Mouse (Mus musculus) CH12.LX (cell line): ENCODE measurements around the gene Nyap1. TPM values are rescaled to one million over a fixed set of nuclear protein-coding genes. Genes with fewer than 3 reads are reported as not detected.

Source experiments
- DNase-seq: peaks from one replicate; pipeline ENCODE4 v3.0.0-alpha.2; 2013; ENCODE audit errors: extremely low read depth
- H3K27ac ChIP-seq: 2 replicates; pipeline ENCODE4 v1.5.1; 2012; ENCODE audit warnings: low read depth, mild to moderate bottlenecking, control low read depth, moderate library complexity; ENCODE audit not compliant: insufficient read depth
- H3K27me3 ChIP-seq: replicated peaks from 2 replicates; pipeline ENCODE3; 2012; ENCODE audit warnings: inconsistent platforms
- H3K36me3 ChIP-seq, 2 experiments: replicated peaks in 1 of 2; 2 replicates each; pipeline versions ENCODE3 to v1.6.1; 2012; ENCODE audit warnings: inconsistent platforms in 1 of 2, low read length in 1 of 2, mild to moderate bottlenecking in 1 of 2, mixed read lengths in 1 of 2, moderate library complexity in 1 of 2; ENCODE audit not compliant: control insufficient read depth in 1 of 2, insufficient read depth in 1 of 2
- H3K4me1 ChIP-seq, 2 experiments: 2 replicates each; pipeline ENCODE4 v1.6.1; 2012; ENCODE audit warnings: inconsistent platforms in 1 of 2, moderate library complexity in 1 of 2; ENCODE audit not compliant: insufficient read depth in 2 of 2, control insufficient read depth in 1 of 2
- H3K4me2 ChIP-seq: 2 replicates; pipeline ENCODE4 v1.6.1; 2012; ENCODE audit warnings: low read depth, mild to moderate bottlenecking, control low read depth; ENCODE audit not compliant: poor library complexity, insufficient read depth, severe bottlenecking
- H3K4me3 ChIP-seq, 3 experiments: fragments of 150-350 bp in 1 of 3; sonication (generic) in 1 of 3; replicated peaks in 1 of 3; 2 replicates each; pipeline versions ENCODE3 to v1.5.1; 2011 to 2012; ENCODE audit warnings: low read depth in 2 of 3, low read length in 2 of 3, mild to moderate bottlenecking in 2 of 3, moderate library complexity in 2 of 3, control low read depth in 1 of 3, improper control_type of control experiment in 1 of 3, inconsistent platforms in 1 of 3, mixed read lengths in 1 of 3; ENCODE audit not compliant: poor library complexity in 1 of 3
- H3K79me2 ChIP-seq: replicated peaks from 2 replicates; pipeline ENCODE4 v1.6.1; 2012; ENCODE audit warnings: mild to moderate bottlenecking, moderate library complexity; ENCODE audit not compliant: control insufficient read depth, poor library complexity, insufficient read depth, severe bottlenecking; ENCODE audit errors: extremely low read depth
- H3K9ac ChIP-seq: 2 replicates; pipeline ENCODE4 v1.6.1; 2012; ENCODE audit warnings: low read depth, mild to moderate bottlenecking, control low read depth, moderate library complexity; ENCODE audit not compliant: insufficient read depth
- H3K9me3 ChIP-seq: replicated peaks from 2 replicates; pipeline ENCODE3; 2012; ENCODE audit warnings: low read length, inconsistent platforms, mixed read lengths
- CHD1 ChIP-seq: IDR thresholded peaks from 2 replicates; pipeline ENCODE4 v1.6.1; 2012; ENCODE audit warnings: low read depth, low read length, improper control_type of control experiment, inconsistent platforms
- CTCF ChIP-seq, 2 experiments: IDR thresholded peaks in 1 of 2; conservative IDR thresholded peaks in 1 of 2; 2 replicates each; pipeline ENCODE4 v1.5.1; 2011 to 2012; ENCODE audit warnings: low read depth in 2 of 2, low read length in 2 of 2, improper control_type of control experiment in 1 of 2, inconsistent platforms in 1 of 2, mild to moderate bottlenecking in 1 of 2, moderate library complexity in 1 of 2
- EP300 ChIP-seq: IDR thresholded peaks from 2 replicates; pipeline ENCODE4 v1.6.1; 2011; ENCODE audit warnings: low read length, improper control_type of control experiment
- HCFC1 ChIP-seq: IDR thresholded peaks from 2 replicates; pipeline ENCODE4 v1.6.1; 2012; ENCODE audit warnings: low read depth, mild to moderate bottlenecking, inconsistent platforms, low read length, improper control_type of control experiment
- MAFK ChIP-seq: IDR thresholded peaks from 2 replicates; pipeline ENCODE4 v1.6.1; 2011; ENCODE audit warnings: low read length, improper control_type of control experiment; ENCODE audit not compliant: insufficient replicate concordance
- MAX ChIP-seq: IDR thresholded peaks from 2 replicates; pipeline ENCODE4 v1.6.1; 2011; ENCODE audit warnings: low read length, improper control_type of control experiment
- MAZ ChIP-seq: IDR thresholded peaks from 2 replicates; pipeline ENCODE4 v1.6.1; 2012; ENCODE audit warnings: low read depth, mild to moderate bottlenecking, inconsistent platforms, low read length, improper control_type of control experiment, moderate library complexity
- NRF1 ChIP-seq: IDR thresholded peaks from 2 replicates; pipeline ENCODE4 v1.6.1; 2014; ENCODE audit warnings: low read depth, mild to moderate bottlenecking, inconsistent platforms, low read length, improper control_type of control experiment, moderate library complexity
- RCOR1 ChIP-seq: conservative IDR thresholded peaks from 2 replicates; pipeline ENCODE4 v1.6.1; 2012; ENCODE audit warnings: low read depth, mild to moderate bottlenecking, inconsistent platforms, low read length, improper control_type of control experiment
- SMC3 ChIP-seq: IDR thresholded peaks from 2 replicates; pipeline ENCODE4 v1.6.1; 2011; ENCODE audit warnings: low read depth, low read length, improper control_type of control experiment
- TBP ChIP-seq: conservative IDR thresholded peaks from 2 replicates; pipeline ENCODE4 v1.6.1; 2011; ENCODE audit warnings: low read depth, low read length, improper control_type of control experiment
- USF1 ChIP-seq: IDR thresholded peaks from 2 replicates; pipeline ENCODE4 v1.6.1; 2014; ENCODE audit warnings: low read depth, mild to moderate bottlenecking, inconsistent platforms, low read length, improper control_type of control experiment
- ZKSCAN1 ChIP-seq: IDR thresholded peaks from 2 replicates; pipeline ENCODE4 v1.6.1; 2012; ENCODE audit warnings: low read depth, inconsistent platforms, low read length, improper control_type of control experiment, borderline replicate concordance
- ZNF384 ChIP-seq: IDR thresholded peaks from 2 replicates; pipeline ENCODE4 v1.6.1; 2012; ENCODE audit warnings: low read depth, low read length, improper control_type of control experiment, inconsistent platforms
- dilution Hi-C: fragments of 300-500 bp; cut with MboI; formaldehyde crosslinking; loops from 2 replicates; pipeline ENCODE4 v1.14.3; 2020; ENCODE audit warnings: low sequenced_read_pairs; ENCODE audit not compliant: extremely low pct_unique_long_range_greater_than_20kb, extremely low pct_ligation_motif_present
- in situ Hi-C: fragments of 300-500 bp; cut with MboI; formaldehyde crosslinking; loops from 3 replicates; pipeline ENCODE4 v1.14.3; 2019; ENCODE audit warnings: low sequenced_read_pairs, low pct_ligation_motif_present, low pct_unique_long_range_greater_than_20kb, mixed read lengths
- polyA plus RNA-seq: library from polyadenylated mRNA; unstranded; fragments of >175 nt; gene quantifications from 2 replicates; pipeline ENCODE4 v1.2.1, GENCODE M21; 2012; ENCODE audit warnings: low read depth; ENCODE audit not compliant: insufficient read length
- total RNA-seq, 2 experiments: library from RNA; depleted of rRNA; stranded (reverse); fragments of 300-350 nt in 1 of 2; fragments of >200 nt in 1 of 2; gene quantifications; 2 replicates each; pipeline ENCODE4 v1.2.3; 2012 to 2014

The Nyap1 gene
- total and polyA plus RNA-seq, 3 experiments = 0.28 to 1.4 (median 0.43) TPM

DNA sequence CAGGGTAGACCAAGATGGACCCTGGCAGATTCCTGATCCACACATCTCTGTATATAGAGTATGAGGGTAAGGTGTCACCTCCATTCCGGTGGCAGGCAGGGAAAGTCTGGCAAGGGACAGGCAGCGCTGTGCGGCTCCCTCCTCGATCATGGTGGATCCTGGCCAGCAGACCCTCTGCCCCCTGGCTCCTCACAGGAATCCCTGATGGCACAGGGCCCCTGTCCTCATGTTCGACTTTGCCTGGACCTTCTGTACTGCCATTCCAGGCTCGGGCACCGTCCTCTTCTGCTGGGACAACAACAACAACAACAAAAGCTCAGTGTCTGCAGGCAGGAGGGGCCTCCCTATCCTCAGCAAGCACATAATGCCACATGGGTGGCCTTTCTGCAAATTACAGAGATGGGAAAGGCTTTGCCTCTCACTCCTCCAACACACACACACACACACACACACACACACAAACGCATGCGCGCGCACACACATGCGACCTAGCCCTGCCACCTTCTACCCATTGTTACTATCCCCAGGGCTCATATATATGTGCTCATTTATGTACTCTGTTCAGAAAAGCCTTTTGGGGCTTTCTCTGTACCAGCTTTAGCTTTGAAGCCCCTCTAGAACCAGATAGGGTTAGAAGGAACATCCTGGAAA is 7.6 kb downstream of the Nyap1 start:
- peaks cover 0 to 5% of the 10 kb centered on the region in 2 experiments; a peak in 2 of 4 replicates for H3K4me1 ChIP-seq
- no peak for DNase-seq
- no peak overlapping the region for H3K9ac ChIP-seq
- no peak overlapping the region for H3K4me2 ChIP-seq
- in situ Hi-C loops = no loop called here
- no peak overlapping the region for H3K4me3 ChIP-seq
- TF ChIP-seq ZNF384 (no peak), HCFC1 (no peak), MAZ (no peak), CTCF (conservative IDR thresholded peaks at IDR 0.05 in 1 of 2, IDR thresholded peaks at IDR 0.05 in 1 of 2; ENCODE audit: low read depth in 2 of 2, low read length in 2 of 2) (no peak), CHD1 (no peak), ZKSCAN1 (no peak), EP300 (no peak), MAX (no peak), USF1 (no peak), MAFK (no peak), TBP (no peak), NRF1 (no peak)
- no peaks in the 10 kb centered on the region for H3K79me2 ChIP-seq
- no peaks in the 10 kb centered on the region for H3K9me3 ChIP-seq
- H3K27ac ChIP-seq = no peak overlapping the region
- dilution Hi-C loops = no loop called here
- H3K27me3 ChIP-seq = no peaks in the 10 kb centered on the region
- H3K36me3 ChIP-seq = peaks cover 0 to 6% of the 10 kb centered on the region in 2 experiments

DNA sequence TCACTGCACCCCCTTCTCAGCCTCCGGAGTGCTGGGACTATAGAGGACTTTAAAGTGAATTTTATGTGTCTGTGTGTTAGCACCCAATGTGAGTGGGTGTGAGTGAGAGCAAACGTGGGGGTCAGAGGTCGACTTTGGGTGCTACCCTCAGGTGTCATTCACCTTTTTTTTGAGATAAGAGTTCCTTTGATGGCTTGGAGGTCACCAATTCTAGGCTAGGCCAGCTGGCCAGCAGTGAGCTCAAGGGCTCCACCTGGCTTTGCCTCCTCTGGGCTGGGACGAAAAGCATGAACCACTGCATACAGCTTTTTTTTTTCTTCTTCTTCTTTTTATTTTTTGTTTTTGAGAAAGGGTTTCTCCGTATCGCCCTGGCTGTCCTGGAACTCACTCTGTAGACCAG is 14.6 kb downstream of the Nyap1 start:
- Histone ChIP-seq H3K36me3 (no peaks in the 10 kb centered on the region), H3K27ac (no peak overlapping the region), H3K4me3 (no peak overlapping the region), H3K79me2 (no peaks in the 10 kb centered on the region), H3K9ac (no peak overlapping the region), H3K4me1 (peaks cover 4 to 20% of the 10 kb centered on the region in 2 experiments; a peak in 3 of 4 replicates), H3K9me3 (no peaks in the 10 kb centered on the region), H3K4me2 (no peak overlapping the region), H3K27me3 (no peaks in the 10 kb centered on the region)
- TF ChIP-seq RCOR1 (no peak), CTCF (conservative IDR thresholded peaks at IDR 0.05 in 1 of 2, IDR thresholded peaks at IDR 0.05 in 1 of 2; ENCODE audit: low read depth in 2 of 2, low read length in 2 of 2) (peak in 1 of 2 experiments; percentile 39; a peak in 2 of 4 replicates), SMC3 (peak; percentile 47)
- dilution Hi-C loops = no loop called here
- no peak for DNase-seq
- in situ Hi-C loops = no loop called here
